Mouse (Mus musculus) midbrain, embryonic 16.5 days (tissue): ENCODE data around the gene Synpr. TPM values are rescaled to one million over a fixed set of nuclear protein-coding genes. Genes with fewer than 3 reads are reported as not detected.

Source experiments
- ATAC-seq: fragments of 200-750 bp; cut with Nextera tagmentation; 2 replicates; pipeline ENCODE4 v1.8.0; 2017; ENCODE audit warnings: moderate TSS enrichment
- H3K27ac ChIP-seq: fragments of 300-500 bp; sonication (generic); 2 replicates; pipeline ENCODE4 v1.5.1; 2014; ENCODE audit warnings: mild to moderate bottlenecking, low read length, mixed read lengths
- H3K27me3 ChIP-seq: fragments of 300-500 bp; sonication (generic); 2 replicates; pipeline ENCODE4 v1.6.1; 2014; ENCODE audit warnings: low read depth, low read length, mixed read lengths; ENCODE audit not compliant: control insufficient read depth, insufficient read depth
- H3K36me3 ChIP-seq: fragments of 300-500 bp; sonication (generic); 2 replicates; pipeline ENCODE4 v1.6.1; 2014; ENCODE audit warnings: mild to moderate bottlenecking, low read length, moderate library complexity, mixed read lengths; ENCODE audit not compliant: control insufficient read depth, insufficient read depth
- H3K4me1 ChIP-seq: fragments of 300-500 bp; sonication (generic); 2 replicates; pipeline ENCODE4 v1.6.1; 2014; ENCODE audit warnings: mild to moderate bottlenecking, low read length, mixed read lengths; ENCODE audit not compliant: control insufficient read depth, insufficient read depth
- H3K4me2 ChIP-seq: fragments of 300-500 bp; sonication (generic); 2 replicates; pipeline ENCODE4 v1.6.1; 2014; ENCODE audit warnings: mild to moderate bottlenecking, low read length, mixed read lengths
- H3K4me3 ChIP-seq: fragments of 300-500 bp; sonication (generic); 2 replicates; pipeline ENCODE4 v1.5.1; 2014; ENCODE audit warnings: low read depth, mild to moderate bottlenecking, low read length, moderate library complexity, mixed read lengths
- H3K9ac ChIP-seq: fragments of 300-500 bp; sonication (generic); 2 replicates; pipeline ENCODE4 v1.6.1; 2014; ENCODE audit warnings: low read depth, low read length, mixed read lengths
- H3K9me3 ChIP-seq: fragments of 300-500 bp; sonication (generic); replicated peaks from 2 replicates; pipeline ENCODE4 v1.6.1; 2014; ENCODE audit warnings: mild to moderate bottlenecking, low read length, mixed read lengths; ENCODE audit not compliant: control insufficient read depth, poor library complexity, severe bottlenecking
- WGBS: fragments of 180-500 bp; shearing (Covaris S2); extraction: QIAGEN DNeasy Blood & Tissue Kit; methylation state at CpG from one replicate; pipeline ENCODE4 v1.1.7; 2014; 5-methylcytosine and 5-hydroxymethylcytosine counted together
- polyA plus RNA-seq: library from polyadenylated mRNA; unstranded; fragments of >200 nt; fragmentation: Nextera tagmentation; extraction: Ambion mirVana; gene quantifications from 2 replicates; pipeline ENCODE4 v1.2.1, GENCODE M21; 2015

The Synpr gene
- polyA plus RNA-seq, 1 experiment from 2014 or later: 45.9 TPM

DNA sequence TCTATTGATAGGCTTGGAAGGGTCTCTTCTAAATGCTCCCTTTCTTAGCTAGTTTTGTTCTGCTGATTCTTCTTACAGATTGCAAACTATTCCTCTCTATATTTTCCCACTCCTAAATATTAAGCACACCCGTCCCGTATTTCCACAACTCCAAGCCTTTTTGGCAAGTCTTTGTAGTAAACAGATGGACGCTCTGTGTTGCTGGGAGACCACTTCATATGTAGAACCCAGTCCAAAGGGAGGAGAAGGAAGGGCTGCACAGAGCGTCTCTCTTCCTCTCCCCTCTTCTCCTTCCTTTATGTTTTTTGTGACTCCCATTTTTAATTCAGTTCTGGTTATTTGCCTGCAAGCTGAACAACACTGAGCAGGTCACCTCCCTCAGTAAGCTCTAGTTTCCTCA is 1.4 kb upstream of the Synpr start:
- H3K27me3 ChIP-seq: no peaks in the 10 kb centered on the region; the same call in 1 of the 2 replicates
- H3K27ac ChIP-seq: no peak overlapping the region
- H3K4me2 ChIP-seq: no peak overlapping the region
- ATAC-seq: no peak
- no peaks in the 10 kb centered on the region for H3K9me3 ChIP-seq
- no peak overlapping the region for H3K9ac ChIP-seq
- H3K36me3 ChIP-seq: no peaks in the 10 kb centered on the region
- WGBS: 52% methylated on average over 4 of the region's 4 CpGs
- no peaks in the 10 kb centered on the region for H3K4me1 ChIP-seq
- no peak overlapping the region for H3K4me3 ChIP-seq

DNA sequence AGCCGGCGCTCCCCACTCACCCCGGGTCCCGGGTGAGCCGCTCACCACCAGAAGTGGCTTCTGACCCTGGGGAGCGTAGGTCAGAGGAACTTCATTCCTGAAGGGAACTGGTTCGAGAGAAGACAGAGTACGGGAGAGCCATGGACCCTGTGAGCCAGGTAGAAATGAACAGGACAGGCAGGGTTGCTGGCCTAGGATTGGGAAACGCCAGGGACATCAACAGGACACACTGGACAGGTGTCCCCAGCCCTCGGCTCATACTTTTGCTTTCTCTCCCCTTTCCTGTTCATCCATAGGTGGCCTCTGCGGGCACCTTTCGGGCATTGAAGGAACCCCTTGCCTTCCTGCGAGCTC is 242 bp downstream of the Synpr start:
- no peak for ATAC-seq
- H3K27me3 ChIP-seq: no peaks in the 10 kb centered on the region; the same call in 1 of the 2 replicates
- 18% methylated on average over 13 of the region's 13 CpGs for WGBS
- no peak overlapping the region for H3K27ac ChIP-seq
- peak overlapping the region; percentile 62 for H3K9ac ChIP-seq
- H3K4me2 ChIP-seq: peak overlapping the region; percentile 85
- H3K4me1 ChIP-seq: no peaks in the 10 kb centered on the region
- H3K9me3 ChIP-seq: no peaks in the 10 kb centered on the region
- H3K4me3 ChIP-seq: peak overlapping the region; percentile 41
- no peaks in the 10 kb centered on the region for H3K36me3 ChIP-seq

DNA sequence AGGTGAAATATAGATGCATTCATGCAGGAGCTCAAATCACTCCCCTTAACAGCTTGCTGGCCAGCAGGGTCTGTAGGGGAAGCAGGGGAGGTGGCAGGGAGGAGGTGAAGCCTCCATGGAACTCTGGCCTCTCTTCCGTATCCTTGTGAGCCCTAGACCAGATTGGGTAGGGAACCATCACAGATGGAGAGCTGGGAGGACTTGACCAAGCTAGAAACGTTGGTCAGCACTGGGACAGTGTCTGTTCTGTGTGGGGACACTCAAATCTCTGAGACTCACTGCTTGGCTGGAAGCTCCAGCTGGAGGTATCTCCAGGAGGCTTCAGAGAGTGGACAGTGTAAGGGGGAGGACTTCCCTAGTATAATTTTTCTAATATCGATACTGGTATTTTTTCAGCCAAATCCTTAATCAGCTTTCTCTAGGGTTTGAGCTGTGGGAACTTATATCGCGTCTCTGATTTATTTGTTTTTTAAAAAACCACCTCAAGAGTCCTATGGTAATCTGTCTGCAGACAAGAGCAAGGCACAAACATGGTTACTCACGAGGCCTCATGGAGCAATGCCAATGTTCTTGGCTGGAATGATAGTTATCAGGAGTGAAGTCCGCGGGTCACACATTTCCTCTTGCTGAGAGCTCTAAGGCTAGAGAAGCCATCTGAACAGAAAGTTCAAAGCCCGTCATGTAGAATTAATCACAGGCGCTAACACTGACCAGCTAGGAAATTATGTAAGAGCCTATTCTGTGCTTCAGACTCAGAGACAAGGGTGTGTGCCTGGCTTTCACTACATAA is 956 bp downstream of the Synpr start:
- Histone ChIP-seq H3K36me3 (no peaks in the 10 kb centered on the region), H3K9ac (no peak overlapping the region), H3K4me2 (peak overlapping the region; percentile 85), H3K4me3 (no peak overlapping the region), H3K27me3 (no peaks in the 10 kb centered on the region; the same call in 1 of the 2 replicates), H3K9me3 (no peaks in the 10 kb centered on the region), H3K4me1 (no peaks in the 10 kb centered on the region), H3K27ac (no peak overlapping the region)
- WGBS: 83% methylated on average over 10 of the region's 10 CpGs
- ATAC-seq: no peak

DNA sequence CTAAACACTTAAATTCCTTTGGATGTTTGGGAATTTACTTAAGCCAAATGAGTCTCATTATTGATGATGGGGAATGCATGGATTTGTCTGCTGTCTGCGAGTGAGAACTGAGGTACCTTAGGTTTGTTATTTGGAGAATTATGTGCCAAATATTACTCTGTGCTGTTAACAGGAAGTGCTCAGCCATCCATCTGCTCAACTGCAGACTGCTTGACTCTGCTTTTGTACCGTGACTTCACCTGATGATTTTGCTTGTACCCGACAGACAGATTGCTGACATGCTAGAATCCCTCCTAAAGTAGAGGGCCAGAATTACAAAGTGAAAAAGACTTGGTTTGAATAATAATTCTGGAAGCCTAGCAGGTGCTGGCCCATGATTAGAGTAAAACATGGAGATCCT is 9.6 kb downstream of the Synpr start:
- ATAC-seq: no peak
- H3K9me3 ChIP-seq: no peaks in the 10 kb centered on the region
- H3K27ac ChIP-seq: no peak overlapping the region
- H3K4me1 ChIP-seq: no peaks in the 10 kb centered on the region
- no peaks in the 10 kb centered on the region for H3K27me3 ChIP-seq
- H3K9ac ChIP-seq: no peak overlapping the region
- no peaks in the 10 kb centered on the region for H3K36me3 ChIP-seq
- 84% methylated on average over 3 of the region's 3 CpGs for WGBS
- H3K4me3 ChIP-seq: no peak overlapping the region
- no peak overlapping the region for H3K4me2 ChIP-seq

DNA sequence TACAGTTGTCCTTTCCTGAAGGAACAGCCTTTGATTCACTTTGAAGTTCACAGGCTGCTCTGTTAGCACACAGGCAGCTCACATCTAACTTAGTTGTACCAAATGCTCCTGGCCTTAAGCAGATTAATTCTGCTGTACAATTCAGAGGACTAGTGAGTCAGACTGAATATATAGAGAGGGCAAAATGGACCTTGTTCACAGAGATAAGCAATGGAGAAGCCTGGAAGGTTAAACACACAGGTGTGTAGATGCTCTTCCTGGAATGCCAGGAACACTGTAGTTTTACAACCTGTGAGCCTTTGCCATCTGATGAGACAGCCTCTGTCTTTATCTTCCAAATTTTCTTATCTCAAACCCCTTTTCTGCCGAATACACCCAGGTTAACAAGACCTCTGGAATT is 29.7 kb downstream of the Synpr start:
- H3K4me3 ChIP-seq: no peak overlapping the region
- H3K4me1 ChIP-seq: no peaks in the 10 kb centered on the region
- no peak overlapping the region for H3K4me2 ChIP-seq
- WGBS: 84% methylated on average over 1 of the region's 1 CpGs
- no peak overlapping the region for H3K9ac ChIP-seq
- no peaks in the 10 kb centered on the region for H3K36me3 ChIP-seq
- H3K27ac ChIP-seq: no peak overlapping the region
- H3K27me3 ChIP-seq: no peaks in the 10 kb centered on the region
- no peak for ATAC-seq
- H3K9me3 ChIP-seq: no peaks in the 10 kb centered on the region

DNA sequence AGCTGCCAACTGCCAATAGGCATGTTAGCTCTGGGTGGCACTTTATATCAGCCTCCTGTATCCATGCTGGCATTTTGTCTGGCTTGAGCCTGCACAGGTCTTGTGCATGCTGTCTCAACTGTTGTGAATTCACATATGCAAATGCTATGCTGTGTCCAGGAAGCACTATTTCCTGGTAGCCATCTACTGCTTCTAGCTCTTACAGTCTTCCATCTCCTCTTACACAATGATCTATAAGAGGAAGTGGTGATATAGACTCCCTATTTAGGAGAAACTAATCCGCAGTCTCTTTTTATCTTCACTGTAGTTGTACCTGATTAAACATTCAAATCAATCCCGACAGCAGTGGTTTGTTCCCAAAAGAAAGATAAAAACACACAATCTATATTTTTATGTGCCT is 43.9 kb downstream of the Synpr start:
- Histone ChIP-seq H3K4me2 (no peak overlapping the region), H3K4me3 (no peak overlapping the region), H3K9me3 (no peaks in the 10 kb centered on the region), H3K27ac (no peak overlapping the region), H3K27me3 (no peaks in the 10 kb centered on the region), H3K9ac (no peak overlapping the region), H3K36me3 (no peaks in the 10 kb centered on the region), H3K4me1 (no peaks in the 10 kb centered on the region)
- 93% methylated on average over 2 of the region's 2 CpGs for WGBS
- no peak for ATAC-seq

DNA sequence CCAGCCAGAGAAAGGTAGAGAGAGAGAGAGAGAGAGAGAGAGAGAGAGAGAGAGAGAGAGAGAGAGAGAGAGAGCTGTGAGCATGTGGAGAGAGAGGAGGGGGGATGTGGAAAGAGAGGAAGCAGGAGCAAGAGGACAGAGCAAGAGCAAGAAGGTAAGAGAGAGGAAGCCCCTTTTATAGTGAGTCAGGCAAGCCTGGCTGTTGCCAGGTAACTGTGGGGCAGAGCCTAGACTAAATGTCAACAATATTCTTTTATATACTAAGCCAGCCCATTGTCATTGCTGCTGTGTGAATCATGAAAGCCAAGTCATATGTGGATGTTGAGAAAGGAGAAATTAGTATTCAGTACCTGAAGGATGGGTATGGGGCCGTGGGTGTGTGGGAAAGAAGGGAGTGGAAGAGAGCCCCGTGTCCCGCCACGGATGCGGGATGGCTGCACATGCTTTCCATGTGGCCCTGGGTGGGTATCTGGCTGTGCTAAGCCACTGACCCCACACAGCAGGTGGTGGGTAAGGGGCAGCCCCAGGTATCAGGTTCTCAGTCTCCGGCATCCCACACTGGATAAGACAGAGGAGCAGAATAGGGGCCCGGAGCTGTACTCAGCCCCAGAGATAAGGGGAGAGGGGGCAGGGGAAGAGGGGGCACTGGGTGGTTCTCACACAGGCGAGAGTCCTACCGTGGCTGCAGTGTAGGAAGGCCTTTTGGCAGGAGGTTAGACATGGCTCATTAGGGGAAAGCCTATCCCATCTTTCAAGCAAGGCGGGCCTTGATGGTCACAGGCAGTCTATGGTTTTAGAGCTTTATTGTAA is 48.1 kb downstream of the Synpr start:
- Histone ChIP-seq H3K4me2 (no peak overlapping the region), H3K27me3 (no peaks in the 10 kb centered on the region), H3K9me3 (no peaks in the 10 kb centered on the region), H3K36me3 (no peaks in the 10 kb centered on the region), H3K4me3 (no peak overlapping the region), H3K27ac (no peak overlapping the region), H3K9ac (no peak overlapping the region), H3K4me1 (no peaks in the 10 kb centered on the region)
- peak; percentile 69 for ATAC-seq
- whole genome bisulfite sequencing: 54% methylated on average over 10 of the region's 10 CpGs

DNA sequence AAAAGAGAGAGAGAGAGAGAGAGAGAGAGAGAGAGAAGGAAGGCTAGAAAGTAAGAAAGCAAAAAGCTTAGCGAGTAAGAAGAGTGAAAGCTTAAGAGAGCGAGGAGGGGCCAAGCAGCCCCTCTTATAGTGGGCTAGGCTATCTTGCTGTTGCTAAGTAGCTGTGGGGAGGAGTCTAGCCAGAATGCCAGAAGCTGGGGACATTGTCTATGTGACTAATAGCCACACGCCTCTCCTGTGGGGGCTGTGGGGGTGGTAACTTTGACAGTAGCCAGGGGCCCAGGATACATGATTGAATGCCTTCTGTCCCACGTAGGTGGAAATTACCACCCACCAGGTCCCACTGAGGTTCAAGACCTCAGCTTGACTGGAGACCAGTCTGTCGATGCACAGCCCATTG is 48.8 kb downstream of the Synpr start:
- Histone ChIP-seq H3K4me3 (no peak overlapping the region), H3K4me2 (no peak overlapping the region), H3K4me1 (no peaks in the 10 kb centered on the region), H3K9ac (no peak overlapping the region), H3K27me3 (no peaks in the 10 kb centered on the region), H3K27ac (no peak overlapping the region), H3K9me3 (no peaks in the 10 kb centered on the region), H3K36me3 (no peaks in the 10 kb centered on the region)
- 55% methylated on average over 5 of the region's 5 CpGs for WGBS
- ATAC-seq: 0 out of 2 replicates have a peak, but pooled peaks have one; percentile 5

DNA sequence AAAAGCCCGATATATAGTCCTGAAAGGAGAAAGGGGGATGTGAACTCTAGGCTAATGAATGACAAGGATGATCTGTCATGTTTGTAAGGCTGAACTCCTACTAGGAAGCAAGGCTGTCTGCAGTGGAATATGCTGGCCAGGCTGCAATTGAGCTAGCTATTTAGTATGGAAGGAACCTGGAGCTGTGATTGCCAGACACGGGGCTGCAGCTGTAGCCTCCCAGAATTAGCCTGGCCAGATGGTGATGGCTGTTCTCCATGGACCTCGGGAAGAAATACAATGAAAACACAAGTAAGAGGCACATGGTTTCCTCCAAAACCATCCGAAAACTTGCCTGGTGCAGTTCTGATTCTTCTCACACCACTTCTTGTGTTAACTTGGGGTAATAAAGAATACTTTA is 51.6 kb downstream of the Synpr start:
- Histone ChIP-seq H3K9ac (no peak overlapping the region), H3K36me3 (no peaks in the 10 kb centered on the region), H3K4me1 (no peaks in the 10 kb centered on the region), H3K9me3 (no peaks in the 10 kb centered on the region), H3K4me2 (no peak overlapping the region), H3K27ac (no peak overlapping the region), H3K27me3 (no peaks in the 10 kb centered on the region), H3K4me3 (no peak overlapping the region)
- WGBS: 61% methylated on average over 4 of the region's 4 CpGs
- no peak for ATAC-seq
